In genomic region chr16:49520411-49520810, GRCm38 (mm10) we compare ENCODE assay signal across 19 mouse cellular contexts.
"Had no signal": no experiment of that assay in that cellular context is flagged by ENCODE, and none has a peak within 500 bp of the region (broad histone marks: within the 10 kb centered on the region; RNA-seq: fewer than 3 reads in every experiment).

No protein-coding gene starts in this region.

- H3K9me3 ChIP-seq: midbrain, embryonic 10.5 days; midbrain, embryonic 12.5 days; neural tube, embryonic 13.5 days; neural tube, embryonic 15.5 days had no signal

- H3K4me3 ChIP-seq: midbrain, embryonic 10.5 days; midbrain, embryonic 12.5 days; myocyte; neural tube, embryonic 13.5 days; neural tube, embryonic 15.5 days had no signal

- H3K27me3 ChIP-seq: midbrain, embryonic 12.5 days; neural tube, embryonic 13.5 days; neural tube, embryonic 15.5 days had no signal

- H3K27ac ChIP-seq: midbrain, embryonic 10.5 days; midbrain, embryonic 12.5 days; neural tube, embryonic 13.5 days; neural tube, embryonic 15.5 days had no signal

- DNase-seq: lung, adult 18-20 months; lung, embryonic 14.5 days; lung, postnatal 10 days; lung, postnatal 4 days; midbrain, embryonic 14.5 days; retina, postnatal 1 day; right cerebral cortex, adult 18-20 months; right cerebral cortex, postnatal 25 days; right cerebral cortex, postnatal 4 days; spleen, adult 18-20 months; thymus, adult 18-20 months; thymus, postnatal 14 days; thymus, postnatal 36 days had no signal

- H3K4me2 ChIP-seq: lung, embryonic 14.5 days; midbrain, embryonic 12.5 days; neural tube, embryonic 13.5 days; neural tube, embryonic 15.5 days had no signal

- H3K36me3 ChIP-seq: midbrain, embryonic 10.5 days; midbrain, embryonic 12.5 days; neural tube, embryonic 13.5 days; neural tube, embryonic 15.5 days had no signal

- H3K4me1 ChIP-seq: midbrain, embryonic 12.5 days; neural tube, embryonic 15.5 days had no signal

- H3K9ac ChIP-seq: lung, embryonic 14.5 days; midbrain, embryonic 12.5 days; neural tube, embryonic 13.5 days; neural tube, embryonic 15.5 days had no signal

- ATAC-seq: midbrain, embryonic 16.5 days had no signal
